Mouse (Mus musculus) retina, postnatal 1 day (tissue): ENCODE data around the gene Tesk2.

Experiments used
- DNase-seq: peaks from one replicate; pipeline ENCODE4 v3.0.0-alpha.2; 2012

Tesk2 gene

DNA sequence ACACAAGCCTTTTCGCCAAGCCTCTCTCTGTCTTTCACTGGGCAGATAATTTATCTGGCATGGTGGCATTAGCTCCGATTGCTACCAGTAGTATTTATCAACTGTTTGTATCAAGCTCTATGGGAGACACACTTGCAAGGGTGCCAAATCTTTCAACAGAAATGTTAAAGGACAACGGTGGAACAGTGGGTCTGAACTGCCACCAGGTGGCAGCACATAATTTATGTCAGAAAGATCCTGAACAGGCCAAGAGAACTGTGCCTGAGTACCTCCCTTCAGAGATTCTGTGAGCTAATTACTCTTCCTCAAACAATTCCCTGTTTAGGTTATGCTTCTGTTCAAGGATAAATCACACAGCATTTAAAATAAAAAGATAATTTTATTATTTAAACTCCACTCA is 1.4 kb upstream of the Tesk2 start:
- peak; percentile 90 for DNase-seq

DNA sequence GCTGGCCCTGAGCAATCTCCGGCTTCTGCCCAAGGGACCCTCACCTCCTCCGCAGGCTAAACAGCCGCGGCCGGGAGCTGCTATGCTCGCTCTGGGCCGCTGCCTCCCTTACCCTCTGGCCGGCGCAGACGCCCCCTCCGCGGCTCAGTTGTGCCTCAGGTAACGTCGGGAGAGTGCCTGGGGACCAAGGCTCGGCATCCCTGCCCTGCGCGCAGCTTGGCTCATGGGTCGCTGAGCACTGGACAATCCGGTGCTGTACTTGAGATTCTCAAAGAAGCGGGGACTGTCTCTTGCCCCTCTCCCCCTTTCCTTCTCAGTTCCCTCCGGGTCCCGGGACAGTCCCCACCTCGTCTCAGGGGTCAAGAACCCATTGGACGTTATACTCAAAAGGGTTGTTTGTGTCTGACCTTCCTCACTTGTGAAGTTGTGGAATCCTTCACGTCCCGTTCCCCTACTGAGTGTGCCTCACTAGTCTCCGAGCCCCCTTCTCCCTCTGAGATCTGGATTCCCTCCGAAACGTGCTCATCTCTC is 415 bp downstream of the Tesk2 start:
- DNase-seq: no peak

- peak; percentile 31 for DNase-seq
These were observed 1.5 kb downstream of the Tesk2 start for GRCm38 (mm10) chr4:116722230-116722629.

GRCm38 (mm10) chr4:116725444-116725843 is 4.7 kb downstream of the Tesk2 start:
- DNase-seq: no peak

GRCm38 (mm10) chr4:116727401-116727800 is 6.7 kb downstream of the Tesk2 start:
- no peak for DNase-seq

DNA sequence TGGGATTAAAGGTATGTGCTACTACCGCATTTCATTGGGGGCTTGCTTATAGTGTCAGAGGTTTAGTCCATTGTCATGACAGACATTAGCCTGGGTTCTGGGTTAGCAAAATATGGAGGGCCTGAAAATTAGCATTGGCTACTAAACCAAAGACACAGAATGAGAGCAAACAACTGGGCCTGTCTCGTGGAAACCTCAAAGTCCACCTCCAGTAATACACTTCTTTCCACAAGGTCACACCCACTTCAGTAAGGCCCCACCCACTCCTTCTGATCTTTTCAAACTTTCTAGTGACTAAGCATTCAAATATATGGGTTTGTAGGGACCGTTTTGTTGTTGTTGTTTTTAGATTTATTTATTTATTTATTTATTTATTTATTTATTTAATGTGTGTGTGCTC is 8.8 kb downstream of the Tesk2 start:
- DNase-seq: no peak

DNA sequence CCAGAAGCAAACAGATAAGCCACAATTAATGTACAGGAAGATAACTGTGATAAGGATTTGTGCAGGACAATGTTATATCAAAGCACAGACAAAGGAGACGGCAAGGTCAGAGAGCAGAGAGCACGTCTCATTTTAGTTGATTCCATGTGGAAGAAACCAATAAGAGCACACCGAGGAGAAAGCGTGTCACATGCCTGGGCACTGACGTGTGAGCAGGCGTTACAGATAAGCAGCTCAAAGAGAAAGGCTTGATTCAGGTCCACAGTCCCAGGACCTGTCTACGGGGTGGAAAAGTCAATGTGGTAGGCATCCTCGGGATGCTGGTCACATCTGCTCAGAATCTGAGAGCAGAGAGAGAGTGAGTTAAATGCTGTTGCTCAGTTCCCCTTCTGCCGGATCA is 10.3 kb downstream of the Tesk2 start:
- DNase-seq: no peak

DNA sequence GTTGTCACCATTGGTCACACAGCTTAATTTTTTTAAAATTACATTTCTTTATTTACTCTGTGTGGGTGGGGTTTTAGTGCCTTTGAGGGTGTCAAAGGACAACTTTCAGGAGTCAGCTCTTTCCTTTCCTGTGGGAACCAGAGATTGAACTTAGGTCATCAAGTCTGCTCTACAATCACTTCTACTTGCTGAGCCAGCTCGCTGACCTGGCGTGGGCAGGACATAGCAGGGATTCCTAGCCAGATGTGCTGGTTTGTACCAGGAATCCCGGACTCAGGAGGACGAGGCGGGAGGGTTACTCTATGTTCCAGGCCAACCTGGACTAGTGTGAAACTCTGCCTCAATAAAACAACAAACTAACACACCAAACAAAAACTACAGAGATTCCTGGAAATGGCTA is 11.6 kb downstream of the Tesk2 start:
- DNase-seq: no peak

- no peak for DNase-seq
These were observed 14.2 kb downstream of the Tesk2 start for GRCm38 (mm10) chr4:116734996-116735395.

GRCm38 (mm10) chr4:116738972-116739751 is 18.4 kb downstream of the Tesk2 start:
- DNase-seq: no peak

GRCm38 (mm10) chr4:116749750-116750149 is 29.0 kb downstream of the Tesk2 start:
- no peak for DNase-seq

DNA sequence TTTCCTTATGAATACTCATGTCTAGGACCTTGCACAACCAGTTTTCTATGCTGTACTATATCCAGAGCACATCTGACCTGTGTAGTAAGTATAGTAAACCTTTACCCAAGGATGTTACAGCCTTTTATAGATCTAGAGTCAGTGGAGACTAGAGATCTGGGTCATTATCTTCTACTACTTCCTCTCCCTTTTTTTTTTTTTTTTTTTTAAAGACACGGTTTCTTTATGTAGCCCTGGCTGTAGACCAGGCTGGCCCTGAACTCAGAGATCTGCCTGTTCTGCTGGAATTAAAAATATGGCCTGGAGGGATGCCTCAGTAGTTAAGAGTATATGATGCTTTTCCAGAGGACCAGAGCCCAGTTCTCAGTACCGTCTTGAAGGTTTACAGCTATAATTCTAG is 41.2 kb downstream of the Tesk2 start:
- no peak for DNase-seq

- no peak for DNase-seq
These were observed 43.3 kb downstream of the Tesk2 start for GRCm38 (mm10) chr4:116764001-116764400.

- DNase-seq: no peak
These were observed 47.8 kb downstream of the Tesk2 start for GRCm38 (mm10) chr4:116768510-116768909.

DNA sequence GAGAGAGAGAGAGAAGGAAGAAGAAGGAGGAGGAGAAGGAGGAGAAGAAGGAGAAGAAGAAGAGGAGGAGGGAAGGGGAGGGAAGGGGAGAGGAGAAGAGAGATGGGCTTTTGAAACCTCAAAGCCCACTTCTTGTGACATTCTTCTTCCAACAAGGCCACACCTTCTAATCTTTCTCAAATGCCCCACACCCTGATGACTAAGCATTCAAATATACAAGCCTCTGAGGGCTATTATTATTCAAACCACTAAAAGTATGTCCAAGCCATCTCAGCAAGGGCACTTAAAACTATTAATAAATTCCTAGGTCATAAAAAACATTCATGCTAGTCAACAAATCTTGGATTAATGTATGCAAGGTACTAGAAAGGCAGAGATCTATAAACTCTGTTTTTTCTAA is 48.3 kb downstream of the Tesk2 start:
- DNase-seq: no peak

DNA sequence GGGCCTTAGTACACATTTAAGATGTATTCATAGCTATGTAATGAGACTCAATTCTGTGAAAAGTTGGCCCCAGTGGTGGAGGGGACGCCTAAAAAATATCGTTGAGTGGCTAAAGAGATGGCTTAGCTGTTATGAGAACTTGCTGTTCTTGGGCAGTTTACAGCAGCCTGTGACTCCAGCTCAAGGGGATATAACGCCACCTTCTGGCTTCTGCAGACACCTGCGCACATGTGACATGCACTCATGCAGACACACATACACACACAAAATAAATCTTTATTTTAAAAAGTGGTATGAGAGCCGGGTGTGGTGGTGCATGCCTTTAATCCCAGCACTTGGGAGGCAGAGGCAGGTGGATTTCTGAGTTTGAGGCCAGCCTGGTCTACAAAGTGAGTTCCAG is 55.6 kb downstream of the Tesk2 start:
- no peak for DNase-seq

GRCm38 (mm10) chr4:116777079-116777478 is 56.3 kb downstream of the Tesk2 start:
- no peak for DNase-seq

DNA sequence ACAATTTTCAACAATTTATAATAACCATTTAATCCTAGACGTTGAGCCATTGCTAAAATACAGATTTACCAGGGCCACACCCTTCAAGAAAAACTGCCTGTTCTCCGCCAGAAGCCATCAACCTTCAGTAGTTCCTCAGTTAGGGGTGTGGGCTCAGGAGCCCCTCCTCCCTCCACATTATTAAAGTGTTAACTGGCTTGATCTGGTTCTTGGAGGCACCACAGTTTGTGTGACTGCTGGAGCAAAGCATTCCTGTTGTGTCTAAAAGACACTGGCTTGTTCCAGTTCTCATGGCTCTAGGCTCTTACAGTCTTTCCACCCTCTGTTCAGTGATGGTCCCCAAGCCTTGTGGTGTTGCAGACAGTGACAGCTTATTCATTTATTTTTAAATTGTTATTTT is 59.8 kb downstream of the Tesk2 start:
- DNase-seq: no peak

DNA sequence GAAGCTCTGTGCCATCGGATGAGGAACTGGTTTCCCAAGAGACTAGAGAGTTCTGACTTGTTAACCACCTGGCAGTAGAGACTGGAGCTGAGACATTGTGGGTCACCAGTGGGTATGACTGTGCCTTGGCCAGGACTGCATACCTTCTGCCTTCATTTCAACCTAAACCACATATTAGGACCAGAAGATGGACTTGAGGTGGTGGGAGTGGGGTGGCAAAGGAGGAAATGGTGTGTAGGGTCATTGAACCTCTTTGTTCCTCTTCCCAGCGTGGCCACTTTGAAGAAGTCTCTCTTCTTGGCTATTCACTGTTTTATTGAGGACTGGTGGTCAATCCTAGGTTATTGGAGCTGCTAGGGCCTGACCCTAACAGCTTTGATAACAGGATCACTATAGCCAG is 60.6 kb downstream of the Tesk2 start:
- DNase-seq: no peak

DNA sequence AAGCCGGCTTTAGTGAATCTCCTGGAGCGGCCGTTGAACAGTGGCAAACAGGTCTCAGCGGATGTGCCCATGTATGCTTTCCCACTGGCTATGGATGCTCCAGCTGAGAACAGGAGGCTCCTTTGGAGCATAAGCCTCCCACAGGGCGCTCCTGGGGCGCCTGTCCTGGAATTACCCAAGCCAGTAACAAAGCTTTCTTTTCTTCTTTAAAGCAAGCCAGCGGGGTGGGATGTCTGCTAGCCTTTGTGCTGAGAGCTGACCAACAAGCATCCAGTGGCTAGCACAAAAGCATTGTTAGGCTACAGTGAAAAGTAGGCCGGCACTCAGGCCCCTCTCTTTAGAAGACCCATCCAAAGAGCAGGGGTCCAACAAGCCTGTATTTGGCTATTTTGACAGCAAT is 61.4 kb downstream of the Tesk2 start:
- peak; percentile 91 for DNase-seq

DNA sequence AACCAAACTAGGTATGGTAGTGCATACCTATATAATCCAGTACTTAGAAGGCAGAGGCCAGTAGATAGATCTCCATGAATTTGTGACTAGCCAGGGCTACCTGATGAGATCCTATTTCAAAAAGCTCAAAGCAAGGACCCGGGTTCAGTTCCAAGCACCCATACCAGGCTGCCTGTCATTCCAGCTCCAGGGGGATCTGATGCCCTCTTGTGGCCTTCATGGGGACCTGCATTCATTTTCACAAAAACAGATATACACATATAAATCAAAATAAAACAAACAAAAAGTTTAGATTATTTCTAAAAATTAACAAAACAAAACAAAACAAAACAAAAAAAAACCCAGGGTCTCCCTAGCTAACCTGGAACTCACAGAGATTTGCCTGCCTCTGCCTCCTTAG is 65.8 kb downstream of the Tesk2 start:
- no peak for DNase-seq

GRCm38 (mm10) chr4:116787985-116788760 is 67.4 kb downstream of the Tesk2 start:
- DNase-seq: peak; percentile 16

DNA sequence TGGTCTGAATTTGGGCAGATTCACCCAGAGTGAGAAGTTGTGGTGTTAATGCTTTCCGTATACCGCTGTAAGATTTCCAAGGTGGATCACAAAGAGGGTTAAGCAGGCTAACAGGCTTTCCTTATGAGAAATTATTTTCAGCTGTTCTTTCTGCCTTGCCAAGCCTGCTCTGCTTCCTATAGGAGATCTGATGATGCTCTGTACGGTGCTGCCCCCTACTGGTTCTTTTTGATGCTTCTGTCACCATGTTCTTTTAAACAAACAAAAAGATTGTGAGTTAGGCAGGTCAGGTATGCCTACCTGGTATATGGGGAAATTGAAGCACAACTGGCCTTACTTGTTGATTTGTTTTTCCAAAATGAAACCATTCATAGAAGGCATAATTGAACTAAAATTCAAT is 68.2 kb downstream of the Tesk2 start:
- peak; percentile 92 for DNase-seq

- no peak for DNase-seq
These were observed 71.7 kb downstream of the Tesk2 start for GRCm38 (mm10) chr4:116792453-116792852.
